ENCODE assay signal across 13 mouse cellular contexts in the genomic region with DNA sequence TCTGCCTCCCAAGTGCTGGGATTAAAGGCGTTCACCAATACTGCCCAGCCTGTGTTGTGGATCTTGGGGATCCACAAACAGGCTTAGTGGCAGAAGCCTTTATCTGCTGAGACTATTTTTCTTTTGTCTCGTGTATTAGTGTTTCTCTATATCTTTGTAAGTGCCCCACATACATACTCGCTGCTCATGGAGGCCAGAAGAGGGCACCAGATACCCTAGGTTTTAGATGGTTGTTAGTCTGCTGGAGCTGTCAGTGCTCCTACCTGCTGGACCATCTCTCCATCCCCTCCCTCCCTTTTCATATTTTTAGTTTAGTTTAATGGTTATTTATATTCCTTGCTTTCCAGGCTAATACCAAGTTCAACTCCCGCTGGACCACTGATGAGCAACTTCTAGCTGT. TPM values are rescaled to one million over a fixed set of nuclear protein-coding genes. Genes with fewer than 3 reads are reported as not detected.
DNase-seq lines count a peak whose midpoint lies in the region; ATAC-seq and TF ChIP-seq lines count a peak whose summit lies in the region.
"Had no signal": no experiment of that assay in that cellular context is flagged by ENCODE, and none has a peak within 500 bp of the region (broad histone marks: within the 10 kb centered on the region; RNA-seq: fewer than 3 reads in every experiment).

No protein-coding gene starts in this region.

- WGBS in liver, postnatal 0 days (ENCODE audit: insufficient replicate concordance), result 77% methylated on average over 4 of the region's 4 CpGs
- WGBS in liver, embryonic 12.5 days (ENCODE audit: insufficient replicate concordance), result 83% methylated on average over 4 of the region's 4 CpGs
- 90% methylated on average over 4 of the region's 4 CpGs for WGBS in hindbrain, embryonic 14.5 days

- no peak for TF ChIP-seq EP300 in liver, postnatal 0 days (IDR thresholded peaks at IDR 0.05; ENCODE audit: low read depth)

- H3K9ac ChIP-seq in liver, postnatal 0 days (replicated peaks), result no peak overlapping the region
- no peak overlapping the region for H3K9ac ChIP-seq in liver, embryonic 12.5 days
- H3K9ac ChIP-seq in hindbrain, embryonic 14.5 days, result no peak overlapping the region
- H3K9ac ChIP-seq: heart, embryonic 15.5 days; liver, embryonic 13.5 days had no signal

- H3K27me3 ChIP-seq in liver, postnatal 0 days (ENCODE audit: insufficient read depth, low read length), result peaks cover 10% of the 10 kb centered on the region
- peaks cover 14% of the 10 kb centered on the region for H3K27me3 ChIP-seq in liver, embryonic 12.5 days (replicated peaks)
- no peaks in the 10 kb centered on the region for H3K27me3 ChIP-seq in hindbrain, embryonic 14.5 days (ENCODE audit: control insufficient read depth, insufficient read depth, low read length)
- H3K27me3 ChIP-seq: heart, embryonic 15.5 days had no signal

- no peaks in the 10 kb centered on the region for H3K9me3 ChIP-seq in liver, postnatal 0 days (ENCODE audit: low read length)
- no peaks in the 10 kb centered on the region for H3K9me3 ChIP-seq in liver, embryonic 12.5 days (replicated peaks)
- H3K9me3 ChIP-seq in hindbrain, embryonic 14.5 days (ENCODE audit: control insufficient read depth, low read length), result no peaks in the 10 kb centered on the region
- H3K9me3 ChIP-seq: heart, embryonic 15.5 days; liver, embryonic 13.5 days had no signal

- H3K4me2 ChIP-seq in liver, postnatal 0 days (ENCODE audit: low read depth, low read length), result no peak overlapping the region
- no peak overlapping the region for H3K4me2 ChIP-seq in liver, embryonic 12.5 days
- H3K4me2 ChIP-seq in hindbrain, embryonic 14.5 days (replicated peaks), result no peak overlapping the region
- H3K4me2 ChIP-seq: heart, embryonic 15.5 days; liver, embryonic 13.5 days; midbrain, embryonic 11.5 days had no signal

- peaks cover 13% of the 10 kb centered on the region for H3K4me1 ChIP-seq in liver, postnatal 0 days (ENCODE audit: insufficient read depth)
- H3K4me1 ChIP-seq in liver, embryonic 12.5 days, result peaks cover 24% of the 10 kb centered on the region
- H3K4me1 ChIP-seq in hindbrain, embryonic 14.5 days (replicated peaks; ENCODE audit: control insufficient read depth, insufficient read depth, low read length), result peaks cover 45% of the 10 kb centered on the region

- ATAC-seq in liver, postnatal 0 days, result no peak
- ATAC-seq in liver, embryonic 12.5 days, result no peak
- ATAC-seq in hindbrain, embryonic 14.5 days (ENCODE audit: low FRiP score), result no peak

- peaks cover 19% of the 10 kb centered on the region for H3K36me3 ChIP-seq in liver, postnatal 0 days (replicated peaks; ENCODE audit: insufficient read depth, low read length)
- peaks cover 72% of the 10 kb centered on the region for H3K36me3 ChIP-seq in liver, embryonic 12.5 days
- H3K36me3 ChIP-seq in hindbrain, embryonic 14.5 days (replicated peaks; ENCODE audit: control insufficient read depth, insufficient read depth), result peaks cover 69% of the 10 kb centered on the region

- DNase-seq in embryo, embryonic 10 days (ENCODE audit: low spot score), result peak; percentile 35
- DNase-seq in embryo, embryonic 10.5 days (ENCODE audit: low spot score), result no peak
- no peak for DNase-seq in liver, postnatal 0 days
- DNase-seq in ZHBTc4 (ENCODE audit: low read depth, low spot score), result peak; percentile 66
- peak; percentile 36 for DNase-seq in retina, embryonic 14.5 days (ENCODE audit: low spot score)
- DNase-seq in neural tube, embryonic 10.5 days (ENCODE audit: extremely low spot score, low spot score), result no peak
- DNase-seq in hindbrain, embryonic 14.5 days (ENCODE audit: low spot score), result no peak
- DNase-seq: kidney, adult 11 months; liver, embryonic 13.5 days; thymus, adult 2 months had no signal

- H3K27ac ChIP-seq in liver, postnatal 0 days (ENCODE audit: low read depth), result no peak overlapping the region
- H3K27ac ChIP-seq in liver, embryonic 12.5 days, result no peak overlapping the region
- no peak overlapping the region for H3K27ac ChIP-seq in hindbrain, embryonic 14.5 days
- H3K27ac ChIP-seq: heart, embryonic 15.5 days; liver, embryonic 13.5 days had no signal

- TF ChIP-seq CTCF in liver, postnatal 0 days (IDR thresholded peaks at IDR 0.05; ENCODE audit: low read depth), result peak; percentile 50

- H3K4me3 ChIP-seq in liver, postnatal 0 days (ENCODE audit: low read depth, low read length), result no peak overlapping the region
- no peak overlapping the region for H3K4me3 ChIP-seq in liver, embryonic 12.5 days
- H3K4me3 ChIP-seq in hindbrain, embryonic 14.5 days (replicated peaks; ENCODE audit: low read length), result no peak overlapping the region
- H3K4me3 ChIP-seq: heart, embryonic 15.5 days; liver, embryonic 13.5 days had no signal

RNA-seq across cellular contexts. Expression of gene Rcor2, which starts 6.4 kb away (rescaled TPM):
- 0.62 and 0.67 TPM in 2 replicates for polyA plus RNA-seq in liver, postnatal 0 days (2015; fragmentation: Nextera tagmentation; extraction: Ambion mirVana)
- polyA plus RNA-seq in liver, embryonic 12.5 days (2016; fragmentation: Nextera tagmentation; extraction: Ambion mirVana), result 4.0 and 5.1 TPM in 2 replicates
- polyA plus RNA-seq in hindbrain, embryonic 14.5 days (2014; fragmentation: Nextera tagmentation; extraction: Ambion mirVana), result 12.0 and 13.4 TPM in 2 replicates

RNA-seq across cellular contexts. Expression of gene Naa40, which starts 32.5 kb away (rescaled TPM):
- 14.7 and 16.5 TPM in 2 replicates for polyA plus RNA-seq in liver, postnatal 0 days (2015; fragmentation: Nextera tagmentation; extraction: Ambion mirVana)
- 42.0 and 44.8 TPM in 2 replicates for polyA plus RNA-seq in liver, embryonic 12.5 days (2016; fragmentation: Nextera tagmentation; extraction: Ambion mirVana)
- 67.6 and 69.1 TPM in 2 replicates for polyA plus RNA-seq in hindbrain, embryonic 14.5 days (2014; fragmentation: Nextera tagmentation; extraction: Ambion mirVana)

RNA-seq across cellular contexts. Expression of gene Cox8a, which starts 56.1 kb away (rescaled TPM):
- 1,162 and 1,195 TPM in 2 replicates for polyA plus RNA-seq in liver, postnatal 0 days (2015; fragmentation: Nextera tagmentation; extraction: Ambion mirVana)
- polyA plus RNA-seq in liver, embryonic 12.5 days (2016; fragmentation: Nextera tagmentation; extraction: Ambion mirVana), result 915 and 936 TPM in 2 replicates
- polyA plus RNA-seq in hindbrain, embryonic 14.5 days (2014; fragmentation: Nextera tagmentation; extraction: Ambion mirVana), result 1,225 and 1,275 TPM in 2 replicates

Comparison
In these comparisons a context has a peak if more than half of its experiments do, and no peak if none do; other contexts are left out.
1. DNase-seq: peak in embryo, embryonic 10 days (single experiment), ZHBTc4 (single experiment) and retina, embryonic 14.5 days (single experiment); none in embryo, embryonic 10.5 days (single experiment), liver, postnatal 0 days (single experiment), neural tube, embryonic 10.5 days (single experiment) and hindbrain, embryonic 14.5 days (single experiment).